Comparison of ENCODE assay signal across 24 mouse cellular contexts in the genomic region with DNA sequence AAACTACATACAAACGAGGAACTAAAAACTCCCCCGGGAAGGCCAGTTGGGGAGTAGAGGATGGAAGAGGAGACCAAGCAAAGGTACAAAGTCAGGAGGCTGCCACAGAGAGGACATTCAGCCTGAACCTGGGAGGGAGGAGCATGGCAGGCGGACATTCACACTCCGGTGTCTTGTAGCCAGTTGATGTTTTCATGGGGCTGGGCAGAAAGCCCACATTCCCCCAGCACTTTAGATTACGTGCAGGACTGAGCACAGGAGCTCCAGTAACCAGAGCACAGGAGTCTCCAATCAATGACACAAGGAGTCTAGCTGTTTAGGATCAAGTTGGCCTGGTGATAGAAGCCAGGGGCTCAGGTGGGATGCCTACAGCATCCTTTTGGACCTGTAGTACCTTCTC.
DNase-seq lines count a peak whose midpoint lies in the region; ATAC-seq and TF ChIP-seq lines count a peak whose summit lies in the region.
"Had no signal": no experiment of that assay in that cellular context is flagged by ENCODE, and none has a peak within 500 bp of the region (broad histone marks: within the 10 kb centered on the region; RNA-seq: fewer than 3 reads in every experiment).

No protein-coding gene starts in this region.

- TF ChIP-seq POLR2A in heart, adult 2 months (IDR thresholded peaks at IDR 0.05; ENCODE audit: insufficient read depth, low read depth, low read length) = no peak

- H3K4me3 ChIP-seq in heart, embryonic 12.5 days = no peak overlapping the region
- no peak overlapping the region for H3K4me3 ChIP-seq in heart, embryonic 16.5 days (ENCODE audit: low read length)
- no peak overlapping the region for H3K4me3 ChIP-seq in heart, adult 2 months
- H3K4me3 ChIP-seq in heart, embryonic 10.5 days = no peak overlapping the region
- H3K4me3 ChIP-seq in lung, embryonic 14.5 days (ENCODE audit: low read depth, low read length) = no peak overlapping the region
- H3K4me3 ChIP-seq: embryonic facial prominence, embryonic 10.5 days; embryonic facial prominence, embryonic 13.5 days; erythroblast, embryonic 14.5 days; forebrain, embryonic 12.5 days; forebrain, embryonic 15.5 days; hindbrain, embryonic 12.5 days; hindbrain, embryonic 15.5 days had no signal

- no peaks in the 10 kb centered on the region for H3K79me2 ChIP-seq in heart, adult 2 months (replicated peaks; ENCODE audit: control insufficient read depth, insufficient read depth, low read length)

- no peak for TF ChIP-seq EP300 in heart, adult 2 months (IDR thresholded peaks at IDR 0.05; ENCODE audit: insufficient read depth, low read depth, low read length)

- intact Hi-C loops in heart, adult 2 months (cut with DNase I) = no loop called here

- H3K4me1 ChIP-seq in heart, embryonic 12.5 days (replicated peaks) = no peaks in the 10 kb centered on the region
- H3K4me1 ChIP-seq in heart, embryonic 16.5 days (ENCODE audit: control insufficient read depth, insufficient read depth, low read length) = peaks cover 7% of the 10 kb centered on the region
- no peaks in the 10 kb centered on the region for H3K4me1 ChIP-seq in heart, adult 2 months (ENCODE audit: control insufficient read depth, insufficient read depth, low read length)
- H3K4me1 ChIP-seq in heart, embryonic 10.5 days = no peaks in the 10 kb centered on the region
- no peaks in the 10 kb centered on the region for H3K4me1 ChIP-seq in lung, embryonic 14.5 days (ENCODE audit: insufficient read depth)
- H3K4me1 ChIP-seq: embryonic facial prominence, embryonic 10.5 days; embryonic facial prominence, embryonic 13.5 days; forebrain, embryonic 12.5 days; forebrain, embryonic 15.5 days; hindbrain, embryonic 12.5 days had no signal

- no peak overlapping the region for H3K9ac ChIP-seq in heart, embryonic 12.5 days
- H3K9ac ChIP-seq in heart, embryonic 16.5 days (ENCODE audit: low read length) = no peak overlapping the region
- no peak overlapping the region for H3K9ac ChIP-seq in heart, adult 2 months (ENCODE audit: low read depth, low read length)
- no peak overlapping the region for H3K9ac ChIP-seq in lung, embryonic 14.5 days
- H3K9ac ChIP-seq: embryonic facial prominence, embryonic 13.5 days; forebrain, embryonic 12.5 days; forebrain, embryonic 15.5 days; hindbrain, embryonic 12.5 days; hindbrain, embryonic 15.5 days had no signal

- H3K9me3 ChIP-seq in heart, embryonic 12.5 days (replicated peaks) = no peaks in the 10 kb centered on the region
- no peaks in the 10 kb centered on the region for H3K9me3 ChIP-seq in heart, embryonic 16.5 days (replicated peaks; ENCODE audit: control insufficient read depth, low read length)
- no peaks in the 10 kb centered on the region for H3K9me3 ChIP-seq in heart, embryonic 10.5 days
- no peaks in the 10 kb centered on the region for H3K9me3 ChIP-seq in lung, embryonic 14.5 days (ENCODE audit: low read depth, low read length)
- H3K9me3 ChIP-seq: embryonic facial prominence, embryonic 10.5 days; embryonic facial prominence, embryonic 13.5 days; forebrain, embryonic 12.5 days; forebrain, embryonic 15.5 days; hindbrain, embryonic 12.5 days; hindbrain, embryonic 15.5 days had no signal

- no peak overlapping the region for H3K4me2 ChIP-seq in heart, embryonic 12.5 days
- no peak overlapping the region for H3K4me2 ChIP-seq in heart, embryonic 16.5 days (ENCODE audit: low read depth, low read length)
- no peak overlapping the region for H3K4me2 ChIP-seq in lung, embryonic 14.5 days
- H3K4me2 ChIP-seq: embryonic facial prominence, embryonic 13.5 days; forebrain, embryonic 12.5 days; forebrain, embryonic 15.5 days; hindbrain, embryonic 12.5 days; hindbrain, embryonic 15.5 days had no signal

- no peaks in the 10 kb centered on the region for H3K36me3 ChIP-seq in heart, embryonic 12.5 days
- H3K36me3 ChIP-seq in heart, embryonic 16.5 days (ENCODE audit: control insufficient read depth, insufficient read depth) = no peaks in the 10 kb centered on the region
- H3K36me3 ChIP-seq in heart, adult 2 months (ENCODE audit: control insufficient read depth, insufficient read depth, low read length) = no peaks in the 10 kb centered on the region
- H3K36me3 ChIP-seq in heart, embryonic 10.5 days = no peaks in the 10 kb centered on the region
- no peaks in the 10 kb centered on the region for H3K36me3 ChIP-seq in lung, embryonic 14.5 days (ENCODE audit: insufficient read depth)
- H3K36me3 ChIP-seq: embryonic facial prominence, embryonic 10.5 days; embryonic facial prominence, embryonic 13.5 days; forebrain, embryonic 12.5 days; forebrain, embryonic 15.5 days; hindbrain, embryonic 12.5 days; hindbrain, embryonic 15.5 days had no signal

- DNase-seq in heart, adult 11 months = no peak
- no peak for DNase-seq in heart, adult 2 months
- peak; percentile 22 for DNase-seq in heart, postnatal 4 days
- DNase-seq in heart, embryonic 10.5 days (ENCODE audit: low spot score) = no peak
- DNase-seq in lung, embryonic 14.5 days = peak; percentile 2
- DNase-seq in lung, postnatal 25 days (ENCODE audit: low spot score) = no peak
- DNase-seq: adrenal gland, adult 8-10 months; adrenal gland, postnatal 25 days; cerebellum, adult 11-12 months; cerebellum, adult 8-10 months; cerebellum, postnatal 36 days; embryo, embryonic 11 days; gastrocnemius, postnatal 25 days had no signal

- WGBS in heart, embryonic 12.5 days = 58% methylated on average over 5 of the region's 5 CpGs
- 46% methylated on average over 5 of the region's 5 CpGs for WGBS in heart, embryonic 16.5 days
- WGBS in heart, adult 2 months = 50% methylated on average over 5 of the region's 5 CpGs
- WGBS in heart, embryonic 10.5 days = 78% methylated on average over 5 of the region's 5 CpGs
- WGBS in lung, embryonic 14.5 days = 61% methylated on average over 5 of the region's 5 CpGs

- H3K27me3 ChIP-seq in heart, embryonic 12.5 days (replicated peaks) = no peaks in the 10 kb centered on the region
- no peaks in the 10 kb centered on the region for H3K27me3 ChIP-seq in heart, embryonic 16.5 days (ENCODE audit: control insufficient read depth, insufficient read depth, low read length)
- no peaks in the 10 kb centered on the region for H3K27me3 ChIP-seq in heart, adult 2 months (ENCODE audit: control insufficient read depth, insufficient read depth, low read length)
- no peaks in the 10 kb centered on the region for H3K27me3 ChIP-seq in heart, embryonic 10.5 days (ENCODE audit: insufficient read depth, poor library complexity, severe bottlenecking)
- H3K27me3 ChIP-seq in lung, embryonic 14.5 days (ENCODE audit: insufficient read depth, low read length) = no peaks in the 10 kb centered on the region
- H3K27me3 ChIP-seq: embryonic facial prominence, embryonic 13.5 days; forebrain, embryonic 12.5 days; forebrain, embryonic 15.5 days; hindbrain, embryonic 12.5 days; hindbrain, embryonic 15.5 days had no signal

- TF ChIP-seq CTCF in heart, adult 2 months (IDR thresholded peaks at IDR 0.05) = no peak
- no peak for TF ChIP-seq CTCF in lung, embryonic 14.5 days (IDR thresholded peaks at IDR 0.05; ENCODE audit: low read depth)

- ATAC-seq in heart, embryonic 12.5 days (ENCODE audit: insufficient number of reproducible peaks, low FRiP score) = 0 out of 2 replicates have a peak, but pooled peaks have one; percentile 25
- ATAC-seq in heart, embryonic 16.5 days (replicated peaks; ENCODE audit: extremely low read depth, insufficient read depth, low FRiP score) = peak; percentile 85
- ATAC-seq in lung, embryonic 14.5 days (ENCODE audit: insufficient read depth) = no peak
- ATAC-seq: activated CD4-positive, CD25-positive, alpha-beta regulatory T cell, adult 4 months; forebrain, embryonic 15.5 days; intestine, postnatal 0 days had no signal

- H3K27ac ChIP-seq in heart, embryonic 12.5 days (ENCODE audit: poor library complexity, severe bottlenecking) = no peak overlapping the region
- no peak overlapping the region; the same call in 1 of the 2 replicates for H3K27ac ChIP-seq in heart, embryonic 16.5 days (ENCODE audit: low read length)
- H3K27ac ChIP-seq in heart, adult 2 months = no peak overlapping the region
- no peak overlapping the region for H3K27ac ChIP-seq in heart, embryonic 10.5 days
- no peak overlapping the region for H3K27ac ChIP-seq in lung, embryonic 14.5 days (ENCODE audit: low read depth)
- H3K27ac ChIP-seq: embryonic facial prominence, embryonic 10.5 days; embryonic facial prominence, embryonic 13.5 days; forebrain, embryonic 12.5 days; forebrain, embryonic 15.5 days; hindbrain, embryonic 12.5 days; hindbrain, embryonic 15.5 days had no signal

Comparison
In these comparisons a context has a peak if more than half of its experiments do, and no peak if none do; other contexts are left out.
1. DNase-seq: peak in heart, postnatal 4 days (single experiment) and lung, embryonic 14.5 days (single experiment); none in heart, adult 11 months (single experiment), heart, adult 2 months (0 of 2), heart, embryonic 10.5 days (single experiment) and lung, postnatal 25 days (single experiment).